Mouse (Mus musculus): Measurements from ENCODE around the gene Aspdh. TPM values are rescaled to one million over a fixed set of nuclear protein-coding genes. Genes with fewer than 3 reads are reported as not detected.

Gene Aspdh
- total and polyA plus RNA-seq, 2 experiments from 2014 or later, result 3.1 to 15.5 TPM

DNA sequence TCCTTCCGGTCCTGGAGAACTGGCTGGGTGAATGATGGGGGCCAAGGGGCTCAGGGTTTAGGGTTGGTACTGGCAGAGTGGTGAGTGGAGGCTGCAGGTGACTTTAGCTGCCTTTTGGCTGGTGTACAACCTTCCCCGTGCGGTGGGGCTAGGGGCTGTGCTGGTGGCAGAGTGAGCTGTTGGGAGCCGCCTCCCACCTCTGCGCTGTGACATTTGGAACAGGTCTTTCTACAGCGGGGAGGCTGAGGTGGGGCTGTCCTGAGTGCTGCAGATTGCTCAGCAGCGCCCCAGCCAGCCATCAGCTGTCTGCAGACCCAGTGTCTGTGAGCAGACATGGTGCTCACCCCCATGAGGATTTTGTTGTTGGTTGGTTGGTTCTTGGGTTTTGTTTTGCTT, 19.7 kb upstream of the Aspdh start:
- Histone ChIP-seq H3K4me2 (ENCODE audit: low read depth, low read length) (peak overlapping the region; percentile 93), H3K4me1 (ENCODE audit: insufficient read depth, low read length) (peaks cover 35% of the 10 kb centered on the region), H3K4me3 (ENCODE audit: low read length) (peak overlapping the region; percentile 71; the same call in 1 of the 2 replicates), H3K9me3 (ENCODE audit: low read length) (no peaks in the 10 kb centered on the region), H3K27me3 (ENCODE audit: insufficient read depth, low read length) (no peaks in the 10 kb centered on the region), H3K9ac (replicated peaks; ENCODE audit: low read length) (peak overlapping the region; percentile 93; the same call in 1 of the 2 replicates), H3K36me3 (ENCODE audit: insufficient read depth, low read length) (peaks cover 18% of the 10 kb centered on the region), H3K27ac (peak overlapping the region; percentile 37)
- TF ChIP-seq CTCF (IDR thresholded peaks at IDR 0.05; ENCODE audit: low read depth), result 0 out of 2 replicates have a peak, but pooled peaks have one; percentile 7
- ATAC-seq (no peak), DNase-seq (ENCODE audit: low spot score) (no peak)
- WGBS, result 29% methylated on average over 7 of the region's 7 CpGs

- H3K9me3 ChIP-seq (ENCODE audit: low read length), result no peaks in the 10 kb centered on the region
- peaks cover 18% of the 10 kb centered on the region for H3K36me3 ChIP-seq (ENCODE audit: insufficient read depth, low read length)
- H3K4me2 ChIP-seq (ENCODE audit: low read depth, low read length), result peak overlapping the region; percentile 93
- peak overlapping the region; percentile 41; the same call in 1 of the 2 replicates for H3K27ac ChIP-seq
- WGBS, result 28% methylated on average over 12 of the region's 12 CpGs
- 0 out of 2 replicates have a peak overlapping the region, but pooled peaks have one; percentile 13 for H3K9ac ChIP-seq (replicated peaks; ENCODE audit: low read length)
- no peak for DNase-seq (ENCODE audit: low spot score)
- no peak overlapping the region for H3K4me3 ChIP-seq (ENCODE audit: low read length)
- no peak for ATAC-seq
- no peak for TF ChIP-seq CTCF (IDR thresholded peaks at IDR 0.05; ENCODE audit: low read depth)
- H3K4me1 ChIP-seq (ENCODE audit: insufficient read depth, low read length), result peaks cover 30% of the 10 kb centered on the region
- H3K27me3 ChIP-seq (ENCODE audit: insufficient read depth, low read length), result no peaks in the 10 kb centered on the region
These were observed 18.9 kb upstream of the Aspdh start for GRCm38 (mm10) chr7:44446070-44446855.

DNA sequence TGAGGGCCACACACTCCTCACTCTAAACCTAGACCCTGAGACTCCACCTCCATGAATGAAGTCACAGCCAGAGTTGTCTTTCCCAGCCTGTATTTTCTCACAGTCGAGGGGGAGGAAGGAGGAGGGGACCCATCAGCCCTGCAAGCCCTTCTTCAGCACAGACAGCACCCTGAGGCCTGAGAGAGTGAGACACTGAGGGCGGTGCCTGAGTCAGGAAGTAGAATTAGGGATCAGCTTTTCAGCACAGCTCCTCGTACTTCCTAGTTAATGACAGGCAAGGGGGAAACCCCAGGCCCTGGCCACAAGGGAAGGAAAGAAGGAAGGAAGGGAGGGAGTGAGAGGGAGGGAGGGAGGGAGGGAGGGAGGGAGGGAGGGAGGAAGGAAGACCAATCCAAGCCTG, 11.9 kb upstream of the Aspdh start:
- 0 out of 2 replicates have a peak overlapping the region, but pooled peaks have one; percentile 5 for H3K9ac ChIP-seq (replicated peaks; ENCODE audit: low read length)
- peaks cover 20% of the 10 kb centered on the region for H3K36me3 ChIP-seq (ENCODE audit: insufficient read depth, low read length)

GRCm38 (mm10) chr7:44456302-44456701, 8.9 kb upstream of the Aspdh start:
- DNase-seq (ENCODE audit: low spot score) (peak; percentile 0), ATAC-seq (no peak)
- 92% methylated on average over 1 of the region's 1 CpGs for WGBS
- H3K27me3 ChIP-seq (ENCODE audit: insufficient read depth, low read length), result no peaks in the 10 kb centered on the region
- TF ChIP-seq CTCF (IDR thresholded peaks at IDR 0.05; ENCODE audit: low read depth), result no peak
- no peak overlapping the region for H3K4me3 ChIP-seq (ENCODE audit: low read length)
- H3K4me1 ChIP-seq (ENCODE audit: insufficient read depth, low read length), result 0 out of 2 replicates have a peak, but pooled peaks cover 4% of the 10 kb centered on the region
- no peak overlapping the region for H3K27ac ChIP-seq
- no peaks in the 10 kb centered on the region for H3K9me3 ChIP-seq (ENCODE audit: low read length)
- H3K9ac ChIP-seq (replicated peaks; ENCODE audit: low read length), result no peak overlapping the region
- no peak overlapping the region for H3K4me2 ChIP-seq (ENCODE audit: low read depth, low read length)
- peaks cover 23% of the 10 kb centered on the region for H3K36me3 ChIP-seq (ENCODE audit: insufficient read depth, low read length)

More for the DNA sequence above, 11.9 kb upstream of the Aspdh start:
- Histone ChIP-seq H3K27me3 (ENCODE audit: insufficient read depth, low read length) (no peaks in the 10 kb centered on the region), H3K27ac (0 out of 2 replicates have a peak overlapping the region, but pooled peaks have one; percentile 20), H3K9me3 (ENCODE audit: low read length) (no peaks in the 10 kb centered on the region), H3K4me1 (ENCODE audit: insufficient read depth, low read length) (0 out of 2 replicates have a peak, but pooled peaks cover 4% of the 10 kb centered on the region), H3K4me3 (ENCODE audit: low read length) (no peak overlapping the region), H3K4me2 (ENCODE audit: low read depth, low read length) (no peak overlapping the region)
- ATAC-seq, result peak; percentile 8; the same call in 1 of the 2 replicates
- no peak for TF ChIP-seq CTCF (IDR thresholded peaks at IDR 0.05; ENCODE audit: low read depth)
- 30% methylated on average over 3 of the region's 3 CpGs for WGBS
- DNase-seq (ENCODE audit: low spot score), result no peak

DNA sequence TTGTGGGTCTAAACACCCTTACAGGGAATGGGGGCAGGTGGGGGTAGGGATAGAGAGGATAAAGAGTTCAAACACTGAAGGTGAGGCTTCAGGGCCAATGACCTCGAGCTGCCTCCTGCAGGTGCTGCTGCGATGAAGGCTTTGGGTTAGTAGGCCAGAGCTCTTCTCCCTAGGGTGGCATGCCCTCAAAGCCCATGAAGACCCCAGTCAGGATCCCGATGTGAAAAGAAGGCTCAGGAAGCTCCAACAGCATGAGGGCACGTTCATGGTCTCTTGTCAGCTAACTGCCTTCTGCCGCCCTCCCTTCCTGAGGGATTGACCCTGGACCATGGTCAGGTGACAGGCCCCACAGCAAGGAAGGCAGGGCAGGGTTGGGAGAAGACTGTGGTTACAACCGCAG, 5.1 kb upstream of the Aspdh start:
- Histone ChIP-seq H3K27me3 (ENCODE audit: insufficient read depth, low read length) (no peaks in the 10 kb centered on the region), H3K4me3 (ENCODE audit: low read length) (no peak overlapping the region), H3K9ac (replicated peaks; ENCODE audit: low read length) (no peak overlapping the region), H3K36me3 (ENCODE audit: insufficient read depth, low read length) (peaks cover 48% of the 10 kb centered on the region), H3K4me2 (ENCODE audit: low read depth, low read length) (no peak overlapping the region), H3K4me1 (ENCODE audit: insufficient read depth, low read length) (peaks cover 5% of the 10 kb centered on the region; the same call in 1 of the 2 replicates), H3K9me3 (ENCODE audit: low read length) (no peaks in the 10 kb centered on the region), H3K27ac (no peak overlapping the region)
- 68% methylated on average over 6 of the region's 6 CpGs for WGBS
- no peak for DNase-seq (ENCODE audit: low spot score)
- TF ChIP-seq CTCF (IDR thresholded peaks at IDR 0.05; ENCODE audit: low read depth), result no peak
- ATAC-seq, result no peak

DNA sequence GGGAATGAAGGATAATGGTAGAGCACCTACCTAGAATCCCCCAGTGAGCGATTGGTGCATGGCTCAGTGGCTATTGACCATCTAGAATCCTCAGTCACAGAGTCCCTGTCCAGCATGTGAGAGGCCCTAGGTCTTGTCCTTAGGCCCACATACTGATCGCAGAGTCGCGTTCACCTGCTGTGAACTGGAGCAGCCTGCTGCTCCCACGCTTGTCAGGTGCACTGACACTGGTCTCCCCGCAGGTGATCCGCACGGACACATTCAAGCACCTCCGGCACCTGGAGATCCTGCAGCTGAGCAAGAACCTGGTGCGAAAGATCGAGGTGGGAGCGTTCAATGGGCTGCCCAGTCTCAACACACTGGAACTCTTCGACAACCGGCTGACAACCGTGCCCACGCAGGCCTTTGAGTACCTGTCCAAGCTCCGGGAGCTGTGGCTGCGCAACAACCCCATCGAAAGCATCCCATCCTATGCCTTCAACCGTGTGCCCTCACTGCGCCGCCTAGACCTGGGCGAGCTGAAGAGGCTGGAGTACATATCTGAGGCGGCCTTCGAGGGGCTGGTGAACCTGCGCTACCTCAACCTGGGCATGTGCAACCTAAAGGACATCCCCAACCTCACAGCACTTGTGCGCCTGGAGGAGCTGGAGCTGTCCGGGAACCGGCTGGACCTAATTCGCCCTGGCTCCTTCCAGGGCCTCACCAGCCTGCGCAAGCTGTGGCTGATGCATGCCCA, 4.3 kb upstream of the Aspdh start:
- Histone ChIP-seq H3K4me1 (ENCODE audit: insufficient read depth, low read length) (peaks cover 11% of the 10 kb centered on the region; the same call in 1 of the 2 replicates), H3K9ac (replicated peaks; ENCODE audit: low read length) (no peak overlapping the region), H3K36me3 (ENCODE audit: insufficient read depth, low read length) (peaks cover 48% of the 10 kb centered on the region), H3K27me3 (ENCODE audit: insufficient read depth, low read length) (no peaks in the 10 kb centered on the region), H3K4me2 (ENCODE audit: low read depth, low read length) (no peak overlapping the region), H3K27ac (no peak overlapping the region), H3K4me3 (ENCODE audit: low read length) (no peak overlapping the region), H3K9me3 (ENCODE audit: low read length) (no peaks in the 10 kb centered on the region)
- TF ChIP-seq CTCF (IDR thresholded peaks at IDR 0.05; ENCODE audit: low read depth), result no peak
- DNase-seq (ENCODE audit: low spot score), result peak; percentile 1
- WGBS, result 84% methylated on average over 31 of the region's 31 CpGs
- no peak for ATAC-seq
